Mouse (Mus musculus) heart, postnatal 14 days (tissue): ENCODE data around the gene Ccdc7a. TPM values are rescaled to one million over a fixed set of nuclear protein-coding genes. Genes with fewer than 3 reads are reported as not detected.
A peak's percentile ranks its signal among the peaks of the same experiment; 100 is the strongest.
"Not testable (repeated sequence)": the region's sequence is repeated elsewhere in the genome, so short reads cannot be mapped to it uniquely, and the experiment has no call there.

Experiments used
- DNase-seq, 2 experiments: peaks; one replicate each; pipeline ENCODE4 v3.0.0; 2021 to 2022
- intact Hi-C: fragments of 180-260 bp; cut with DNase I; formaldehyde crosslinking; loops from one replicate; pipeline ENCODE4 v1.15.1; 2025
- long read RNA-seq, 2 experiments: library from polyadenylated mRNA; stranded (forward); transcript quantifications; one replicate each; pipeline ENCODE4 v2.0.0; 2021
- total RNA-seq, 2 experiments: library from RNA; stranded (reverse); gene quantifications; 2 replicates each; pipeline ENCODE4 v1.2.3; 2021

The Ccdc7a gene
- not detected for total RNA-seq
- long read RNA-seq, experiment 1 = 0 reads
- long read RNA-seq, experiment 2, partial matches to known transcripts = 0 of 1 reads
- long read RNA-seq, experiment 2, other reads (novel, unspliced or antisense) = 1 of 1 reads

DNA sequence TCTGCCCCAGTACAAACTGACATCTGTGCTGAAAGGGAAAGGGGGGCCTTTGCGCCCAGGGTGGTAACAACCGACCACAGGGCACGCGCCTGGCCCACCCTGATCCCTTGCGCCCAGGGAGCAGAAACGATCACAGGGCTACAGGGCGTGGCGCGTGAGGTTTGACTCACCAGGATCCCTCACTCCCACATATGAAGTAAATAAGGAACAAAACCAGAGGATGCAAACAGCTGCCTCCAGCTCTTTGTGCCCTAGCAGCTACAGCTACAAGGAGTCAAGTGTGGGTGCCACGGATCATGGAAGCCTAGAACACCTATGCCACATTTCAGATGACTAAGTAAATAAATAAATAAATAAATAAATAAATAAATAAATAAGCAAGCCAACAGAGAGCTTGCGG is at the start of gene Ccdc7a:
Ccdc7a (minus strand) TSS at position 101 of the 400 bp plus-strand sequence.
- DNase-seq, intact Hi-C loops: not testable (repeated sequence)

DNA sequence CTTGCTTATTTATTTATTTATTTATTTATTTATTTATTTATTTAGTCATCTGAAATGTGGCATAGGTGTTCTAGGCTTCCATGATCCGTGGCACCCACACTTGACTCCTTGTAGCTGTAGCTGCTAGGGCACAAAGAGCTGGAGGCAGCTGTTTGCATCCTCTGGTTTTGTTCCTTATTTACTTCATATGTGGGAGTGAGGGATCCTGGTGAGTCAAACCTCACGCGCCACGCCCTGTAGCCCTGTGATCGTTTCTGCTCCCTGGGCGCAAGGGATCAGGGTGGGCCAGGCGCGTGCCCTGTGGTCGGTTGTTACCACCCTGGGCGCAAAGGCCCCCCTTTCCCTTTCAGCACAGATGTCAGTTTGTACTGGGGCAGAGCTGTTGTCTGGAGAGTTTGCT is 1.5 kb upstream of the Ccdc7a start, which contains the start of gene Ccdc7b:
Ccdc7b (plus strand) TSS at position 301 of the 400 bp plus-strand sequence.
- DNase-seq, intact Hi-C loops: not testable (repeated sequence)

DNA sequence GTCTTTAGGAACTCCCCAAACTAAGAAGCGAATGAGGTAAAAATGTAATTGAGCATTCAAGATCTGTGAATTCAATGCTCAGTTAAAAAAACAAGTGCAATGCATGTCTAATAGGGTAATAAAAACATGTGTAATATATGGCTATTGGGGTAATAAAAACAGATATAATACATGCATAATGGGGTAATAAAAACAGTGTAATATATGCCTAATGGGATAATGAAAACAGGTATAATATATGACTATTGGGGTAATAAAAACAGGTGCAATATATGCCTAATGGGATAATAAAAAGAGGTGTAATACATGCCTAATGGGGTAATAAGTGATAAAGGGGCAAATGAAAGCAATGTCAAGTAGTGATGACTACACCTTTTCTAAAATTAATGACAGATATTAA is 73.9 kb downstream of the Ccdc7a start:
- intact Hi-C loops = no loop called here
- DNase-seq = no peak

DNA sequence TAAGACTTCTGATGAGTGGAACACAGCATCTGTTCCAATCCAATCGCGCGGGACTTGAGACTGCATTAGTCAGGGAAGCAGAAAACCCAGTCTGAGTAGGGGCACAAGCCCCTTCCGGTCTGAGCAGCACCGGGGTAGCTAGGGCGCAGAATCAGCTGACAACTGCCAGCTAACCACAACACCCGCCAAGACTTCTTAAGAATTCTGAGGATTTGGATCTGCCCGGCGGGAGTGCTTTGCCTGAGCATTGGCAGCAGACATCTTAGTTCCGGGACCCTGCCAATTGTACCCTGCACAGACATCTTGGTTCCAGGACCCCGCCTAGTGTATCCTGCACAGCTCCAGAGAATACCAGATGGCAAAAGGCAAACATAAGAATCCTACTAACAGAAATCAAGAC is 116.4 kb downstream of the Ccdc7a start:
- DNase-seq, intact Hi-C loops: not testable (repeated sequence)

DNA sequence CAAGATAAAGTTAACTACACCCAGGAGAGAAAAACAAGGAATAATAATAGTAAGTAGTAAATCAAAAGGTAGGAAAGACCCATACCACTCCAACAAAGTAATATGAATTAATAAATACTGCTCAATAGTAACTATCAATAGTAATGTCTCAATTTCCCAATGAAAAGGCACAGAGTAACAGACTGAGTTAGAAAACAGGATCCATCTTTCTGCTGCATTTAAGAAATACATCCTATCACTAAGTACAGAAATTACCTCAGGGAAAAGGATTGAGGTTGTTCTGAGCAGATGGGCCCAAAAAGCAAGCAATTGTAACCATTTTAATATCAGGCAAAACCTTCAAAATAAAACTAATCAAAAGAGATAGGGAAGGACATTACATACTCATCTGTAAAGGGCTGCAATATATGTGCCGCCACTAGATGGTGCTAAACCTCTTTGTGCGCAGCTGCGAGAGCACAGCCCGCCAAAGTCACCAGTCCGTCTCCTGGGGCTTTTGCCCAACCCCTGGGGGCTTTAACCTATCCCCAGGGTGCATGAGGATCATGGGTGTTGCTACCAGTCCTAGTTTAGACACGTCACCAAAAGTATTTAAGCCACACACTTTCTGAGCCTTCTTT is 124.2 kb downstream of the Ccdc7a start:
- intact Hi-C loops = not testable (repeated sequence)

DNA sequence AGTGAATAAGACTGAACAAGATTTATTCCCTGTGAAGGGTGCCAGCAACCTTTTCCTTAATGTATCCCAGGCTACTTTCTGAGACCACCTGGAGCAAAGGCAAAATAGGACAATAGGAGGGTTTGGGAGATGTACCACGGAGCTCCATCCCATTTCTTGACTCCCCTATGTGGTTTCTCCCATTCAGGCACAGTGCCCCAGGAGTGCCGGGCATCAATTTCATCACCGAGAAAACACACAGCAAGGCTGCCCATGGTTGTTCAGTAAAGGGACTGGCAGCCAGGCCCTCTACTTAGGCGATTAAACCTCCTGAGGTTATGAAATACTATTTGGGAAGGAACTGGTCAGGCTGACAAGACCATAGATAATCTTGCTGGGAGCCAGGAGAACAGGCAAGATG is 131.9 kb downstream of the Ccdc7a start:
- DNase-seq = no peak
- intact Hi-C loops = no loop called here

More for the DNA sequence above, 124.2 kb downstream of the Ccdc7a start:
- peak; percentile 35 to 61 for DNase-seq

DNA sequence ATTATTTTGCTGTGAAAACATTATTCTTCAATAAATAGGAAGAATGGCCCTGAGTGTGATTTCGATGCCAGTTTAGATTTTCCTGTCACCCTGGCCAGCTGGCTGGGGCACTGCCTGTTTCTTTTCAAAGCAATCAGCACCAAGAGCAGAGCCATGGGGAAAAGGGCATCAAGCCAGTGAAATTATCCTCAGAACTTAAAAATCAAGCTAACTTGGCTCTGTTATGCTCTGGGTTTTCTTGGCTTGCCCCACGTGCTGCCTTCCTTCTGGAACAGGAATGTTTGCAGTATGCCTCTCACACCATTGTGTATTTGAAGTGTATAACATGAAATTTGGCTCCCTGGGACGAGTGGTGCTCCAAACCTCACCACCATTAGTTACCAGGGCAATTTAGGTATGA is 182.6 kb downstream of the Ccdc7a start:
- DNase-seq = no peak
- intact Hi-C loops = no loop called here

DNA sequence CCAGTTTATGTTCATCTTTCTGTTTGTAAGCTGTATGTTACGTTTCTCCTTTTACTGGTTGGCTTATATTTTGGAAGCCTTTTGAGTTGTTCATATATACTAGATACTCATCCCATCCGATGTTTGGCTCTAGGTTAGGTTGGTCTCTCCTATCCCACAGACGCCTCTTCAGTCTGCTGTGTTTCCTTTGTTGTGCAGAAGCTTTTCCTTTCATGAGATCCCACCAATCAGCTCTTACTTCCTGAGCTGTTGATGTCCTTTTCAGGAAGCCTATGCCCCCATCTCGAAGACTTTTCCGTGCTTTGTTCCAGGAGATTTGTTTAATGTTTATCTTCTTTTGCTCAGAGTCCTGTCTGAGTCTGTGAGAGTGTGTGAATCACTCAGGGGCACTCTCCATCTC is 221.6 kb downstream of the Ccdc7a start:
- DNase-seq = no peak
- intact Hi-C loops = no loop called here

DNA sequence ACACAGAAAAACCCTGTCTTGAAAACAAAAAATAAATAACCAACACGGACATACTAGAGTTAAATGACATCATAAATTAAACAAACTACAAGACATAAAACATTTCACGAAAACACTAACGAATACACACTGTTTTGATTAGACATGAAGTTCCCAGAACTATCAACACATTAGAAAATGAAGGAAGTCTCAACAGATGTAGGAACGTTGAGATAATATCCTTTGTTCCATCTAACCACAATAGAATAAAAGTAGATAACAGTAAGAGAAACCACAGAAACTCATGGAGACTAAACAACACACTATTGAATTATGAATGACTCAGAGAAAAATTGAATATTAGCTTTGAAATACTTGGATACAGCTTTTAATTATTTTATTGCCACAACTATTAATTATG is 252.8 kb downstream of the Ccdc7a start:
- intact Hi-C loops = no loop called here
- no peak for DNase-seq

DNA sequence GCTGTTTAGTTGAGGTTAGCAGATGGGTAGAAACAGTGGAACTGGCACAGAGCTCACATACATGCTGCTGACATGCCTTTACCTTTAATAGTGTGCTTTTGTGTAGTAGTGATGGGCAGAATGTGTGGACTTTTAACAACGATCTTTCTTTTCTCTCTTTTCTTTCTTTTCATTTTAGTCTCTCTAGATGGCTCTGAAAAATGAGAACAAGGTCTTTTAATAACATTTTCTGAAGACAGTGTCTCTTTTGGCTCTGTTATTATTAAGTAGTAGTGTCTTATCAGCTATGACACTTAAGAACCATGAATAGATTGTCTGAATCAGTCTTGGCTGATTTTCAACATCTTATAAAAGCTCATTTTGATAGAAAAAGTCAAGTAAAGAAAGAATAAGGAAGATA is 266.7 kb downstream of the Ccdc7a start, which contains the start of gene Gm3952:
Gm3952 (minus strand) TSS at position 101 of the 400 bp plus-strand sequence.
- DNase-seq = no peak
- intact Hi-C loops = no loop called here

DNA sequence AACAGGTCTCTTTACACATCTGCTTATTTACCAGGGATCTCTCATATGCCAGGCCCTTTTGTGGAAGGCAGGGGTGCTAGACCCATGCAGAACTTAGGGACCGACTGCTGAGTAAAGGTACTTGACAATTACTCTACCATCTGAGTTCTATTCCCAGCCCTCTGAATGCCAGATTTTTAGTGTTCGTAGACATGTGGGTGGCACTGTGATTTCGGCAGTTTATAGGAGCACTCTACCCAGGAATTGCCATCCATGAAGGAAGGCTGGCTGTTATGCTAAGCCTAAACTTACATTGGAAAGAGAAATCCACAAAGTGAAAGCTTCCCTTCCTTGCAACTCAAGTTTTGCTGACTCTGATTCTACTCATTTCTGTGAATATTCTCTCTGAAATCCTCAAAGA is 329.6 kb downstream of the Ccdc7a start:
- intact Hi-C loops = no loop called here
- DNase-seq = no peak

DNA sequence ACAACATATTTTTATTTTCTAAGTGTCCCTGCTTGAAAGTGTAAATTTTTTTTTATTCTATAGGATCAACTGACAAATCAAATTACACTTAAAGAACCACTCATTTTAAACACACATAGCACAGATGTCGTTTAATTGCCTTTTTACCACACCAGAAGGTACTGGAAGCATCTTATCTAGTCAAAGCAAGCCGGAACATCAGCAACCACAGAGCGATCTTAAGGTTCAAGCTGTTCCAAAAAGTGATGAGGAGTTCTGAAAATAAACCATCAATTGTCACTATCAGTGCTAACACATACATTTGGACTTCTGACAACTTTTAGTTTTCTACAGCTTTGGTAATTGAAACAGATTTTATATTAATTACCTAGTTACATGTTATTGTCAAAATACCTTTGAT is 331.2 kb downstream of the Ccdc7a start:
- intact Hi-C loops = no loop called here
- DNase-seq = no peak

DNA sequence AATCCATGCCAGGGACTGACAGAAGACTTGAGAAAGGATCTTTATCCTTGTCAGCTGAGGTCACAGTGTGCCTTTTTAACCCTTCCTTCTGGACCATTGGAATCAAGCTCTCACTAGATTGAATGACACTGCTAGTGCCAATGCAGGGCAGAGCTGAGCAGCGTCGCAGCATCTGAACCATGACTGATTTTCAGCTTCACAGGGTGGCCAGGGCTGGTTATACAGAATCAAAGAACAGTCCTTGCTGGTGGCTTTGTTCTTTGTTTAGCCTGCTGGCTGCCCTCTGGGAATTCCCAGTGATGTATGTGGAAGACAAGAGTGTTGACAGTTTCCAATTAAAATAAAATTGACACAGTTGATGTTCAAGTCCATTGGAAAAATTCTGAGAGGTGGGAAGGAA is 333.1 kb downstream of the Ccdc7a start:
- intact Hi-C loops = no loop called here
- no peak for DNase-seq

DNA sequence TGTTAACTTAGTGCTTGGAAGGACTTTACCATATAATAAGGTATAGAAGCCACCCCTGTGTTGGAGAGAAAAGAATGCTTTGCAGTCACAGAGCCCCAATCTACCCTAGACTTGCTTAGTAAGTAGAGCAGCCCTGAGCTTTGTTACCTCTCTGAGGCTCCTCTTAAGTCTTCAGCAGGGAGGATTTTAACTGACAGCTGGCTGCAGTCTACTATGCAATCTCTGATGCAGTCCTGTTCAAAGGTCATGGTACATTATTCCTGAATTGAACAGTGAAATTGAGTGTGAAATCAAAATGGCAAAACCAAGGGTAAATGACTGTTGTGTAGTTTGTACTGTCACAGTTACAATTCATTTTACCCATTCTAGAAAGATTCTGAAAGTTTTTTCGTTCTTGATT is 338.1 kb downstream of the Ccdc7a start:
- intact Hi-C loops = no loop called here
- DNase-seq = no peak

DNA sequence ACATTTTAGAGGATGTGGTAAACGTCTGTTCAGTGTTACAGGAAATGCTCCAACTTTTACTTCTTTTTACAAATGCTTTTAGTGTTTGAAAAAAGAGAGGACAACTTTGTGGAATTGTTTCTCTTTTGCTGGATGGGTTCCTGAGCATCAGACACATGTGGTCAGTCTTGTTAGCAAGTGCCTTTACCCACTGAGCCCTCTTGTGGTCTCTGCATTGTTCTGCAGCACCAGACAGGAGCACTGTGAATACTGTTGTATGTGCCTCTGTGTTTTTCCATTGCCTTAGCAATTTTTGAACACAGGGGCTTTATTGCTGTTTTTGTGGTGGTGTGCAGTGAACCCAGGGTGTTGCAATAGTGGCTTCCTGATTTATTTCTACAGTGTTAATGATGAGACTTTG is 340.5 kb downstream of the Ccdc7a start:
- intact Hi-C loops = no loop called here
- peak; percentile 17 to 29 for DNase-seq

DNA sequence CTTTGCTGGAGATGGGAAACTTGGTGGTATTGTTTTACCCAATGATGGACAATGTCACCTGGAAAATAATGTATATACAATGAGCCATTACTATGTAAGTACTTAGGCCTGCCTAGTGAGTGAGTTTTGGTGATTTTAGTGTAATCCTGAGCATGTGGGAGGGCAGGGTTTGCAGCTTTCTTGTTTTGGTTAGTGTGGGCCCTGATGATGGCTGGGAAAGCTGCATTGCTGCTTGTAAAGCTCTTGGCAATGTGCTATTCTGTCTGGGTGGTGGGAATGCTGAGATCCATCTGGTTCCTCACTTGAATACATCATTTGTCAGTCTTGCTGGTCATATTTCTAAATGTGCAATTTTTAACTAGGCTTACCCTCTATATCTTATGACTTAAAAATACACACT is 349.1 kb downstream of the Ccdc7a start:
- intact Hi-C loops = loop anchor here (10.0 kb wide), 1 partner anchor 201 kb away; no protein-coding TSS in a partner anchor
- DNase-seq = no peak

DNA sequence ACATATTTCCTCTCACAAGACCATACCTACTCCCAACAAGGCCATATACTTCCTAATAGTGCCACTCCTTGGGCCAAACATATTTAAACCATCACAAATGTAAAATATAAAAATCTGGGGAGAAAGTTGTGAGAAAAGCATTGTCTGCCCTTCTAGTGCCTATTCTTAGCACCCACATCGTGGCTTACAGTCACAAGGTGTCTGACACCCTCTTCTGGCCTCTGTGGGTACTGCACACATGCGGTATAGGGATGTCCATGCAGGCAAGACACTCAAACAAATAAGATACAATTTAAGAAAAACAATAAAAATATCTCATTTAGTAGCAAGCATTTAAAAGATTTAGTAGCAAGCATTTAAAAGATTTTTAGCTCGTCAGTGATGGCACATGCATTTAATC is 356.1 kb downstream of the Ccdc7a start:
- peak; percentile 85 to 92 for DNase-seq
- intact Hi-C loops = loop anchor here (1.0 kb wide), 1 partner anchor 57 kb away; no protein-coding TSS in a partner anchor

DNA sequence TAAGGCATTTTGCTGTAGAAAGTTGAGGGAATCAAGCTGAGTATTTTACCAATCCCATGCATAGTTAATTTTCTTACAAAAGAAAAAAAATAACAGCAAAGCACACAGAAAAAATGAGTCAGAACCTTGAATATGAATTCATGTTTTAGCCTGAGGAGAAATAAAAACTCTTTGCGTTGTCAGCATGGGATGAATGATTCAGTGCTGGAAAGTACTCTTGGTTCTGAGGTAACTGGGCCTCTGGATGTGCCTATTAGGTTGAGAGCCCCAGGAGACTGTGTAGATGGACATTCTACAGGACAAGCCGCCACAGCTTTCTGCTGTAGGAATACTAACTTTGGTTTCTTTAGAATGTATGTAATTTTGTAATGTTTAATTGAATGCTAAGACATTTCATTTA is 360.5 kb downstream of the Ccdc7a start:
- intact Hi-C loops = no loop called here
- DNase-seq = no peak

DNA sequence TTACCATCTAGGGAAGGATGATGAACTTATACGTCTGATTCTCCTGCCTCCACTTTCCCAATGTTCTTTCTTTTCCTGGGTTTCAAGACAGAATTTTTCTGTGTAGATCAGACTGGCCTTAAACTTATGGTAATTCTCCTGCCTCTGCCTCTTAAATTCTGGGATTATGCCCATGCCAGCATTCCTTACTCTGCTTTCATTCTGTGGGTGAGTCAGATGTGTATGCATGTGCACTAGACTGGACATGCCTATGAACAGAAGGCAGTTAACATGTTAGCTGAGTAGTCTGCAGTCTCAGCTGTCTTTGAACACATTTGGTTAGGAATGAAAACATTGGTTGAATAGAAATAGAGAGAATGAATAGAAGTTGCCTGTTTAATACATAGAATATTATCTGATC is 360.9 kb downstream of the Ccdc7a start:
- no peak for DNase-seq
- intact Hi-C loops = no loop called here

DNA sequence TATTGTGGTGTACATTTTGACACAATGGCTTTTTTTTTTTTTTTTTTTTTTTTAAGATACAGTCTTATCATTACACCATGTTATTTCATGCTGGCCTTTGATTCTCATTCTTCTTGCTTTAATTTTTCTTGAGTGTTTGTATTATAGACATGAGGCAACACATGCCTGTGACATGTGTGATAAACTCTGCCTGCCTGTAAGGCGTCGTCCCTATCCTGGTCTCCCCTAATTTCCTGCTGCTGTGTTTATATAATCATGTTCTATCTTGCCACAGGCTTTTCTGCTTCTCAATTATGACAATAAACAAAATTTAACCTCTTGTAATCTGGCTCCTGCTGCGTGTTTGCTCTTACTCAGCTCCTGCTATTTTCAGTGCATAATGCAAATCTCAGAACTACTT is 367.4 kb downstream of the Ccdc7a start:
- intact Hi-C loops = no loop called here
- no peak for DNase-seq

DNA sequence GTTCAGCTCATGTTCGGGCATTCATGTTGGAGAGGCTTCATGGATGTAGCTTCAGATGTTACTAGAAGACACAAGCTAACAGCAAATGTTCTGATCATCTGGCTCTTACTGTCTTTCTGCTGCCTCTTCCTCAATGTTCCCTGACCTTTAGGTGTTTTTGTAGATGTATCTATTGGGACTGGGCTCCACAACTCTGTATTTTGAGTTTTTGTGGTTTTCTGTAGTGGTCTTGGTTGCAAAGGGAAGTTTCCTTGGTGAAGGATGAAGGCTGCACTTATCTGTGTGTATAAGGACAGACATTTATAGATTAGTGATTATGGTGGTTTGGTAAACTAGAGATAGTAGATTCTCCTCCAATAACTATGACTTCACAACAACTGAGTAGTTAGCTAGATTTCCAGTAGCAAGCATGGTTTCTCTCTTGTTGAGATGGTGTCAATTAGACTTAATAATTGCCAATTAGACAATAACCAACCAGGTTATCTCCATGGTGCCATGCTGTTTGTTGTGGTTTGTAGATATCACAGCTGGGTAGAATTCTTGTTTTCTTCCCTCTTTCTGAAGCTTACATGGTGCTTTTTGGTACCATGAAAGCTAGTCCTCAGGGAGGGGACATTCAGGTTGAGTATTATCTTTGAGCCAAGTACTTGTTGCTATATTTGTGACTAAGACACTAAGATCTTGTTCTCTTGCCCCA is 368.5 kb downstream of the Ccdc7a start:
- intact Hi-C loops = no loop called here
- DNase-seq = no peak

DNA sequence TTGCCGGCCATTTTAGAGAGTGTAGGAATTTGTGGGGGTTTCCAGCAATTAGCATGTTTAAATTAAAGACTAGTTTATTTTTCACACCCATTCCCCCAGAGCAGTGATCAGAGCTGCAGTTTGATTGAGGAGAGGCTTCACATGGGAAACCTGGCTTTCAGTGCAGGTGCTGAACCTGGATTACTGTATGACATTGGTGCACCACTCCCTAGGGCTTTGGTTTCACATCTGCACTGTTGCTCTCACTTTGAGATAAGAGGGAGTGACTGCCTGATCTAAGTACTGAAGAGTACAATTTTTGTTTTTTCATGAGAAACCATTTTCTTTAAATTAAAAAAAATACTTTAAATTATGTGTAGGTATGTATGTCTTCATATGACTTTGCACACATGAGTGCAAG is 375.3 kb downstream of the Ccdc7a start:
- DNase-seq = no peak
- intact Hi-C loops = no loop called here
